Mouse (Mus musculus): ENCODE results near the gene Calml3. TPM values are rescaled to one million over a fixed set of nuclear protein-coding genes. Genes with fewer than 3 reads are reported as not detected.
A peak's percentile ranks its signal among the peaks of the same experiment; 100 is the strongest.
"Not testable (repeated sequence)": the region's sequence is repeated elsewhere in the genome, so short reads cannot be mapped to it uniquely, and the experiment has no call there.

Calml3 gene
- polyA plus RNA-seq (2015; fragmentation: Nextera tagmentation; extraction: Ambion mirVana), result not detected in 2 replicates

DNA sequence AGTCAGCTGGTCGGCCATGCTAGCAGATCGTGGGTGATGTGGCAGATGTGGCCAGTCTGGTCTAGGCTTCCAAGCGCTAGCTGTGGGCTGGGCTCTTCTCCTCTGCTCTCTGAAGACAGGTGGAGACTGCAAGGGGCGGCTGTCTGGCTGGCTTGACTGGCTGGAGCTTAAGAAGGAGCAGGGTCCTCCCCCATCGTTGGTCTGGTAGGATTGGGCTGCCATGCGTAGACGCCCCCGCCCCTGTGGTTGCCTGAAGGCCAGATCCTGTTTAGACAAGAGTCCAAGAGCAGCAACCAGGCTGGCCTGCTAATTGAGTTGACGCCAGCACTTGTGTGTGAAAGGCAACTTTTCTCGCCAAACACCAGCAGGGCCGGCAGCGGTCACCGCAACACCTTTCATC is at the start of gene Calml3:
Calml3 (minus strand) TSS at position 131 of the 400 bp plus-strand sequence.
- Histone ChIP-seq H3K4me2 (replicated peaks; ENCODE audit: low read depth) (no peak within 1 kb of the TSS), H3K4me1 (replicated peaks; ENCODE audit: control insufficient read depth, insufficient read depth, low read length) (no peaks in the 10 kb centered on the region), H3K27me3 (replicated peaks; ENCODE audit: control insufficient read depth, insufficient read depth, low read length) (no peaks in the 10 kb centered on the region), H3K9me3 (ENCODE audit: control insufficient read depth) (no peaks in the 10 kb centered on the region), H3K4me3 (ENCODE audit: low read depth, low read length) (no peak within 1 kb of the TSS), H3K36me3 (ENCODE audit: control insufficient read depth, insufficient read depth) (no peaks in the 10 kb centered on the region), H3K9ac (ENCODE audit: low read depth, low read length) (no peak within 1 kb of the TSS), H3K27ac (ENCODE audit: low read depth, low read length) (no peak within 1 kb of the TSS)
- no peak for ATAC-seq
- 88% methylated on average over 13 of the region's 13 CpGs for WGBS
- no peak for TF ChIP-seq CTCF (IDR thresholded peaks at IDR 0.05; ENCODE audit: low read depth)

DNA sequence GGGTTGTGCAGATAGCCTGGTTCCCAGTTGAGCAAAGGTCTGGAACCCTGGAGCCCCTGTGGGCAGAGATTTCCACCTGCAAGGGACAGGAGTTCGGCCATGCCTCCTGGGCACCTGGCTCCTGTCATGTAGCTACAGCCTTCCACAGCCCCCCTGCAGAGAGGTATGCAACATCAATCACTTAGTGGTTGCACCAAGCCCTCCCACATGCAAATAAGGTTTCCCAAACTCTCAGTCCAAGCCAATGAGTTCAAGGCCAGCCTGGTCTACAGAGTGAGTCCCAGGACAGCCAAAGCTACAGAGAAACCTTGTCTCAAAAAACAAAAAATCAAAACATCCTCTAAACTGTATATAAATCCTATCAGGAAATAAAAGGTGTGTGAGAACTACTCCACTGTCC is 46.2 kb upstream of the Calml3 start:
- H3K36me3 ChIP-seq (ENCODE audit: control insufficient read depth, insufficient read depth), result no peaks in the 10 kb centered on the region
- no peaks in the 10 kb centered on the region for H3K4me1 ChIP-seq (replicated peaks; ENCODE audit: control insufficient read depth, insufficient read depth, low read length)
- H3K9ac ChIP-seq (ENCODE audit: low read depth, low read length), result no peak overlapping the region
- H3K27ac ChIP-seq (ENCODE audit: low read depth, low read length), result no peak overlapping the region
- TF ChIP-seq CTCF (IDR thresholded peaks at IDR 0.05; ENCODE audit: low read depth), result no peak
- no peaks in the 10 kb centered on the region for H3K9me3 ChIP-seq (ENCODE audit: control insufficient read depth)
- 85% methylated on average over 1 of the region's 1 CpGs for WGBS
- no peak overlapping the region for H3K4me2 ChIP-seq (replicated peaks; ENCODE audit: low read depth)
- no peak for ATAC-seq
- H3K27me3 ChIP-seq (replicated peaks; ENCODE audit: control insufficient read depth, insufficient read depth, low read length), result no peaks in the 10 kb centered on the region
- no peak overlapping the region for H3K4me3 ChIP-seq (ENCODE audit: low read depth, low read length)

DNA sequence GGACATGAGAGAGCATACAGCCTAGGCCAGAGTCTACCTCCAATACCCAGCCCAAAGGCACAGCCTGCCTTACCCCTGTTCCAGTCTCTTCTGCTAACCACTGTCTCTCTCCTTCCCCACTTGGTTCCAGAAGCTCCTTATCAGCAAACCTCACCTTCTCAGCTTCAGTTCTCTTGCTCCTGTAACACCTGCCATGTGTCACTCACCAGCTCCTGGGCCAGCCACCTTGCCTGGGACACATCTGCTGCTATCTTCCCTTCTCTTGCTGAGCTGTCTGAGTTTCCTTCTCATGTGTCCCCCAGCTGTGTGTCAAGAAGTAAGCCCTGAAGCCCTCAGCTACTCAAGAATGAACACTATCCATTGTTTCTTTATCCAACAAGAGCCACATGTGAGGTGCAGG is 36.5 kb upstream of the Calml3 start:
- ATAC-seq; H3K36me3 ChIP-seq (ENCODE audit: control insufficient read depth, insufficient read depth); H3K27ac ChIP-seq (ENCODE audit: low read depth, low read length); H3K9ac ChIP-seq (ENCODE audit: low read depth, low read length); H3K4me1 ChIP-seq (replicated peaks; ENCODE audit: control insufficient read depth, insufficient read depth, low read length); H3K4me3 ChIP-seq (ENCODE audit: low read depth, low read length); H3K4me2 ChIP-seq (replicated peaks; ENCODE audit: low read depth); H3K27me3 ChIP-seq (replicated peaks; ENCODE audit: control insufficient read depth, insufficient read depth, low read length); H3K9me3 ChIP-seq (ENCODE audit: control insufficient read depth): not testable (repeated sequence)

DNA sequence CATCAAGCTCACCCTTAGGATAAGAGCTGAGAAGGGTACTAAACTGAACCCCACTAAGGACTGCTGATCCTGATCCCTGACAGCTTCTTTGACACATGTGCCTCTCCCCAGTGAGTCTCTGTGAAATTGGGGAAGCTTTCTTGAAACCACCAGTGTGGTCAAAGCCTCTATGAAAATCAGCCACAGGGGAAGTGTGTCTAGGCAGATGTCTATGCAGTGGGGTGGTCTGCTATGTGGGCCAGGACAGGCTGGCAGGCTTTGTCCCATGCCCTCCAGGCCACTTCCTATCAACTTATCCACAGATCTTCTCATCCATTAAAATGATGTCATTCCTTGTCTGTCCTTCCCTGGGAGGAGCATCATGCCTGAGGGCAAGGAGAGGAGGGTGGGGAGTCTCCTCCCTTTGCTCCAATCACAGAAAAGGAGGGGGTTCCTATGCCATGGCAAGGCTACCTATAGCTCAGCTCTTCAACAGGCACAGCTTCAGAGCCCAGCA is 33.2 kb upstream of the Calml3 start, which contains the start of gene Calm4:
Calm4 (plus strand) TSS at position 446 of the 496 bp plus-strand sequence.
- H3K4me3 ChIP-seq (ENCODE audit: low read depth, low read length); H3K9me3 ChIP-seq (ENCODE audit: control insufficient read depth); ATAC-seq; H3K4me2 ChIP-seq (replicated peaks; ENCODE audit: low read depth); H3K9ac ChIP-seq (ENCODE audit: low read depth, low read length); H3K4me1 ChIP-seq (replicated peaks; ENCODE audit: control insufficient read depth, insufficient read depth, low read length); H3K36me3 ChIP-seq (ENCODE audit: control insufficient read depth, insufficient read depth); H3K27ac ChIP-seq (ENCODE audit: low read depth, low read length); H3K27me3 ChIP-seq (replicated peaks; ENCODE audit: control insufficient read depth, insufficient read depth, low read length): not testable (repeated sequence)

DNA sequence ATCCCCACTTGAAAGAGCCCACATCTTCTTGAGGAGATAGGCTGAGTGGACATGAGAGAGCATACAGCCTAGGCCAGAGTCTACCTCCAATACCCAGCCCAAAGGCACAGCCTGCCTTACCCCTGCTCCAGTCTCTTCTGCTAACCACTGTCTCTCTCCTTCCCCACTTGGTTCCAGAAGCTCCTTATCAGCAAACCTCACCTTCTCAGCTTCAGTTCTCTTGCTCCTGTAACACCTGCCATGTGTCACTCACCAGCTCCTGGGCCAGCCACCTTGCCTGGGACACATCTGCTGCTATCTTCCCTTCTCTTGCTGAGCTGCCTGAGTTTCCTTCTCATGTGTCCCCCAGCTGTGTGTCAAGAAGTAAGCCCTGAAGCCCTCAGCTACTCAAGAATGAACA is 29.5 kb upstream of the Calml3 start:
- H3K36me3 ChIP-seq (ENCODE audit: control insufficient read depth, insufficient read depth); H3K9ac ChIP-seq (ENCODE audit: low read depth, low read length); ATAC-seq; H3K4me3 ChIP-seq (ENCODE audit: low read depth, low read length); H3K9me3 ChIP-seq (ENCODE audit: control insufficient read depth); H3K4me1 ChIP-seq (replicated peaks; ENCODE audit: control insufficient read depth, insufficient read depth, low read length); H3K4me2 ChIP-seq (replicated peaks; ENCODE audit: low read depth); H3K27ac ChIP-seq (ENCODE audit: low read depth, low read length); H3K27me3 ChIP-seq (replicated peaks; ENCODE audit: control insufficient read depth, insufficient read depth, low read length): not testable (repeated sequence)

DNA sequence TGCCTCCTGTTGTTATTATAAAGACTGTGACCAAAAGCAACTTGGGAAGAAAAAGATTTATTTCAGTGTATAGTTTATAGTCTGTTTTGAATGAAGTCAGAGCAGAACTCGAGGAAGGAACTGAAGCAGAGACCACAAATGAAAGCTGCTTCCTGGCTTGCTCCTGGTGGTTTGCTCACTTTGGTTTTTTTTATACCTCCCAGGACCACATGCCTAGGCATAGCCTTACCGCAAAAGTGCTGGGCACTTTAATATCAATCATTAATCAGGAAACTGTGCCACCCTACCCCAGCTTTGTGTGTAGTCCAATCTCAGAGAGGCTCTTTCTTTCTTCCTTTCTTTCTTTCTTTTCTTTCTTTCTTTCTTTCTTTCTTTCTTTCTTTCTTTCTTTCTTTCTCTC is 28.3 kb upstream of the Calml3 start:
- no peaks in the 10 kb centered on the region for H3K4me1 ChIP-seq (replicated peaks; ENCODE audit: control insufficient read depth, insufficient read depth, low read length)
- WGBS, result 20% methylated on average over 2 of the region's 2 CpGs
- H3K4me3 ChIP-seq (ENCODE audit: low read depth, low read length), result no peak overlapping the region
- H3K9ac ChIP-seq (ENCODE audit: low read depth, low read length), result no peak overlapping the region
- no peaks in the 10 kb centered on the region for H3K36me3 ChIP-seq (ENCODE audit: control insufficient read depth, insufficient read depth)
- H3K27me3 ChIP-seq (replicated peaks; ENCODE audit: control insufficient read depth, insufficient read depth, low read length), result no peaks in the 10 kb centered on the region
- no peak overlapping the region for H3K4me2 ChIP-seq (replicated peaks; ENCODE audit: low read depth)
- no peak overlapping the region for H3K27ac ChIP-seq (ENCODE audit: low read depth, low read length)
- TF ChIP-seq CTCF (IDR thresholded peaks at IDR 0.05; ENCODE audit: low read depth), result no peak
- H3K9me3 ChIP-seq (ENCODE audit: control insufficient read depth), result no peaks in the 10 kb centered on the region
- ATAC-seq, result no peak

DNA sequence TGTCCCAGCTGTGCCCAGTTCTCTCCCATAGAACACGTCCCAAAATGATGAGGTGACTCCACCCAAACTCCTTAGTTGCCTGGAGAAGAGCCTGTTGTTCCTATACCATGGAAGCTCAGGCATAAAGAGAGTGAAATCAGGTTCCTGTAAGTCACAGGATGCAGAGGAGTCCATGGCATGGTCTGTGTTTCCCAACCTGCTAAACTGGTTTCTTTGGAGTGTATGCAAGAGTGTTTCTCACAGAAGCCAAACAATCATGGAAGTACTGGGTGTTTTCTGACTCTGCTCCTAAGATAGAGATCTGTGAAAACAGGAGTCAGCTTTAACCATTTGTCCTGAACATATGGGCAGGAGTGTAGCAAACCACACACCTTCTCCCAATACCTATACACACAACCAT is 27.9 kb upstream of the Calml3 start:
- H3K4me1 ChIP-seq (replicated peaks; ENCODE audit: control insufficient read depth, insufficient read depth, low read length), result no peaks in the 10 kb centered on the region
- no peak overlapping the region for H3K4me3 ChIP-seq (ENCODE audit: low read depth, low read length)
- no peaks in the 10 kb centered on the region for H3K27me3 ChIP-seq (replicated peaks; ENCODE audit: control insufficient read depth, insufficient read depth, low read length)
- no peak overlapping the region for H3K27ac ChIP-seq (ENCODE audit: low read depth, low read length)
- H3K36me3 ChIP-seq (ENCODE audit: control insufficient read depth, insufficient read depth), result no peaks in the 10 kb centered on the region
- no peak overlapping the region for H3K9ac ChIP-seq (ENCODE audit: low read depth, low read length)
- H3K4me2 ChIP-seq (replicated peaks; ENCODE audit: low read depth), result no peak overlapping the region
- WGBS, result 51% methylated on average over 1 of the region's 1 CpGs
- ATAC-seq, result peak; percentile 28; the same call in 1 of the 2 replicates
- no peak for TF ChIP-seq CTCF (IDR thresholded peaks at IDR 0.05; ENCODE audit: low read depth)
- H3K9me3 ChIP-seq (ENCODE audit: control insufficient read depth), result no peaks in the 10 kb centered on the region

All from intestine, postnatal 0 days (tissue).